In the genomic region with DNA sequence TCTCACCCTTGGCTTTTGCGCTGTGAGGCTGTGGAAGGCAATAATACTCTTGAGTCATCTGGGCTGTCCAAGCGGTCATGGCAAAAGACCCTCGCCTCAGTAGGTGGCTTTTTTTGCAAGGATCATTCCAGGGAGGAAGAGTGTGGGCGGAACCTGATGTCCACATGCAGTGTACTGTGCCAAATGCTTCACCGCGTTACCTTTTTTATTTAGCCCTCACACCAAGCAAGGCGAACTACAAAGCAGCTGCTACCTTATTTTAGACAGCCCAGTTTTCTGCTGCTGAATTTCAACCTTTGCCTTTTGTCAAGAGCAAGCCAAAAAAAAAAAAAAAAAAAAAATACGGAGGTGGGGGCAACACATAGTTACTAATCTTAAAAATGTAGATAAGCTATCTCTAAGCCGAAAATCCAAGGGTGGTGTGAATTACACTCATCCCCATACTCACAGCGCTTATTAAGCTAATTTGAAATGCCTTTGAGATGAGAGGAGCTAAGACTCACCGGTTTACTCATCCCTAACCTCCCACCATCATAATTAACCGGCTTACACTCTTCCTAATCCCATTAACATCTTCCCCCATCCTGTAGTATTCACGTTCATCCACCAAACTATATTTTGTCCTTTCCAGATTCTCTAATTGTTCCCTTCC, we compare ENCODE assay signal across 8 mouse cellular contexts. TPM values are rescaled to one million over a fixed set of nuclear protein-coding genes. Genes with fewer than 3 reads are reported as not detected.
A peak's percentile ranks its signal among the peaks of the same experiment; 100 is the strongest.
DNase-seq lines count a peak whose midpoint lies in the region; ATAC-seq and TF ChIP-seq lines count a peak whose summit lies in the region.

No protein-coding gene starts in this region.

- H3K4me3 ChIP-seq in C2C12 (ENCODE audit: insufficient read depth, poor library complexity, severe bottlenecking): peak overlapping the region; percentile 69
- peak overlapping the region; percentile 90 for H3K4me3 ChIP-seq in forebrain, embryonic 11.5 days (ENCODE audit: low read depth, low read length)
- H3K4me3 ChIP-seq in liver, embryonic 15.5 days (replicated peaks): peak overlapping the region; percentile 95
- H3K4me3 ChIP-seq in stomach, postnatal 0 days (ENCODE audit: low read depth, low read length): peak overlapping the region; percentile 97

- peaks cover 29% of the 10 kb centered on the region for H3K79me3 ChIP-seq in C2C12 (ENCODE audit: low read depth)

- no peaks in the 10 kb centered on the region; the same call in 1 of the 2 replicates for H3K4me1 ChIP-seq in forebrain, embryonic 11.5 days (replicated peaks; ENCODE audit: control insufficient read depth, insufficient read depth, low read length)
- H3K4me1 ChIP-seq in liver, embryonic 15.5 days (replicated peaks): peaks cover 25% of the 10 kb centered on the region
- no peaks in the 10 kb centered on the region for H3K4me1 ChIP-seq in stomach, postnatal 0 days (replicated peaks; ENCODE audit: control insufficient read depth, insufficient read depth)

- no peaks in the 10 kb centered on the region for H3K9me3 ChIP-seq in forebrain, embryonic 11.5 days (ENCODE audit: control insufficient read depth, low read length)
- H3K9me3 ChIP-seq in liver, embryonic 15.5 days (replicated peaks): no peaks in the 10 kb centered on the region
- no peaks in the 10 kb centered on the region for H3K9me3 ChIP-seq in stomach, postnatal 0 days (ENCODE audit: control insufficient read depth, low read length)

- TF ChIP-seq CTCF in C2C12 (IDR thresholded peaks at IDR 0.05; ENCODE audit: control insufficient read depth, insufficient read depth, insufficient read length): no peak
- TF ChIP-seq CTCF in stomach, postnatal 0 days (IDR thresholded peaks at IDR 0.05; ENCODE audit: low read depth): no peak

- peak; percentile 4 for DNase-seq in embryo, embryonic 10.5 days (ENCODE audit: low spot score)
- no peak for DNase-seq in embryo, embryonic 10 days (ENCODE audit: low spot score)
- DNase-seq in forebrain, embryonic 11.5 days (ENCODE audit: low spot score): no peak
- no peak for DNase-seq in stomach, postnatal 0 days (ENCODE audit: low spot score)
- DNase-seq in B cell, adult 2 months: no peak
- DNase-seq in kidney, postnatal 25 days: no peak

- 16% methylated on average over 13 of the region's 13 CpGs for WGBS in forebrain, embryonic 11.5 days
- WGBS in liver, embryonic 15.5 days (ENCODE audit: insufficient replicate concordance): 22% methylated on average over 13 of the region's 13 CpGs
- 19% methylated on average over 13 of the region's 13 CpGs for WGBS in stomach, postnatal 0 days

- no peaks in the 10 kb centered on the region for H3K27me3 ChIP-seq in C2C12 (ENCODE audit: control insufficient read depth, insufficient read depth, insufficient read length)
- no peaks in the 10 kb centered on the region for H3K27me3 ChIP-seq in forebrain, embryonic 11.5 days (ENCODE audit: control insufficient read depth, insufficient read depth, low read length)
- no peaks in the 10 kb centered on the region for H3K27me3 ChIP-seq in liver, embryonic 15.5 days
- no peaks in the 10 kb centered on the region for H3K27me3 ChIP-seq in stomach, postnatal 0 days (ENCODE audit: control insufficient read depth, insufficient read depth, low read length)

- peak overlapping the region; percentile 58 for H3K4me2 ChIP-seq in forebrain, embryonic 11.5 days (ENCODE audit: low read depth, low read length, severe bottlenecking)
- H3K4me2 ChIP-seq in liver, embryonic 15.5 days: peak overlapping the region; percentile 98
- H3K4me2 ChIP-seq in stomach, postnatal 0 days (replicated peaks; ENCODE audit: low read depth): peak overlapping the region; percentile 77

- peak overlapping the region; percentile 91 for H3K9ac ChIP-seq in forebrain, embryonic 11.5 days (ENCODE audit: low read length)
- H3K9ac ChIP-seq in liver, embryonic 15.5 days: peak overlapping the region; percentile 89
- peak overlapping the region; percentile 87 for H3K9ac ChIP-seq in stomach, postnatal 0 days (ENCODE audit: low read length)

- TF ChIP-seq EP300 in stomach, postnatal 0 days (optimal IDR thresholded peaks at IDR 0.05): no peak

- H3K79me2 ChIP-seq in C2C12 (ENCODE audit: control insufficient read depth, insufficient read depth): peaks cover 48% of the 10 kb centered on the region

- H3ac ChIP-seq in C2C12 (ENCODE audit: control insufficient read depth, insufficient read length, low read depth): peak overlapping the region; percentile 67

- peak overlapping the region; percentile 94 for H3K27ac ChIP-seq in forebrain, embryonic 11.5 days (ENCODE audit: low read depth, low read length)
- peak overlapping the region; percentile 94 for H3K27ac ChIP-seq in liver, embryonic 15.5 days (replicated peaks)
- H3K27ac ChIP-seq in stomach, postnatal 0 days (replicated peaks): peak overlapping the region; percentile 96

- peak; percentile 37; the same call in 1 of the 2 replicates for ATAC-seq in forebrain, embryonic 11.5 days (replicated peaks; ENCODE audit: low FRiP score)
- ATAC-seq in liver, embryonic 15.5 days (ENCODE audit: insufficient read depth): peak; percentile 5
- no peak; the same call in 1 of the 2 replicates for ATAC-seq in stomach, postnatal 0 days (ENCODE audit: low FRiP score, low TSS enrichment)

- H3K36me3 ChIP-seq in C2C12 (ENCODE audit: control insufficient read depth, insufficient read depth): no peaks in the 10 kb centered on the region
- H3K36me3 ChIP-seq in forebrain, embryonic 11.5 days (ENCODE audit: control insufficient read depth, insufficient read depth, low read length): no peaks in the 10 kb centered on the region
- no peaks in the 10 kb centered on the region for H3K36me3 ChIP-seq in liver, embryonic 15.5 days (replicated peaks)
- H3K36me3 ChIP-seq in stomach, postnatal 0 days (ENCODE audit: control insufficient read depth, insufficient read depth, low read length): no peaks in the 10 kb centered on the region

TF ChIP-seq in C2C12, 6 proteins besides CTCF, POLR2A, EP300 and RAD21:
- TF ChIP-seq MYOG (IDR thresholded peaks at IDR 0.05; ENCODE audit: control insufficient read depth, extremely low read depth, insufficient read length) (no peak), USF1 (IDR thresholded peaks at IDR 0.05; ENCODE audit: low read depth) (no peak), FOSL1 (IDR thresholded peaks at IDR 0.05; ENCODE audit: insufficient read depth, low read length, poor library complexity, severe bottlenecking) (no peak), MYOD1 (IDR thresholded peaks at IDR 0.05; ENCODE audit: control insufficient read depth, insufficient read length, low read depth) (no peak), CEBPB (IDR thresholded peaks at IDR 0.05; ENCODE audit: low read depth) (no peak), MAX (IDR thresholded peaks at IDR 0.05) (no peak)
TF ChIP-seq in C2C12: peak in this region for 0.

RNA-seq across cellular contexts. Expression of gene Erc1, which starts 0.9 kb away (rescaled TPM):
- 10.2 TPM for polyA plus RNA-seq in C2C12 (2012; fragmentation: generic; extraction: Trizol)
- 31.4 and 33.7 TPM in 2 replicates for polyA plus RNA-seq in forebrain, embryonic 11.5 days (2014; fragmentation: Nextera tagmentation; extraction: Ambion mirVana)
- 3.0 and 3.7 TPM in 2 replicates for polyA plus RNA-seq in liver, embryonic 15.5 days (2015; fragmentation: Nextera tagmentation; extraction: Ambion mirVana)
- 5.8 and 6.5 TPM in 2 replicates for polyA plus RNA-seq in stomach, postnatal 0 days (2015; fragmentation: Nextera tagmentation; extraction: Ambion mirVana)

RNA-seq across cellular contexts. Expression of gene Rad52, which starts 53.7 kb away (rescaled TPM):
- 7.5 TPM for polyA plus RNA-seq in C2C12 (2012; fragmentation: generic; extraction: Trizol)
- 20.9 and 23.2 TPM in 2 replicates for polyA plus RNA-seq in forebrain, embryonic 11.5 days (2014; fragmentation: Nextera tagmentation; extraction: Ambion mirVana)
- 8.6 and 10.0 TPM in 2 replicates for polyA plus RNA-seq in liver, embryonic 15.5 days (2015; fragmentation: Nextera tagmentation; extraction: Ambion mirVana)
- 6.8 TPM in 2 replicates for polyA plus RNA-seq in stomach, postnatal 0 days (2015; fragmentation: Nextera tagmentation; extraction: Ambion mirVana)
